ENCODE assay signal across 13 mouse cellular contexts in the genomic region with DNA sequence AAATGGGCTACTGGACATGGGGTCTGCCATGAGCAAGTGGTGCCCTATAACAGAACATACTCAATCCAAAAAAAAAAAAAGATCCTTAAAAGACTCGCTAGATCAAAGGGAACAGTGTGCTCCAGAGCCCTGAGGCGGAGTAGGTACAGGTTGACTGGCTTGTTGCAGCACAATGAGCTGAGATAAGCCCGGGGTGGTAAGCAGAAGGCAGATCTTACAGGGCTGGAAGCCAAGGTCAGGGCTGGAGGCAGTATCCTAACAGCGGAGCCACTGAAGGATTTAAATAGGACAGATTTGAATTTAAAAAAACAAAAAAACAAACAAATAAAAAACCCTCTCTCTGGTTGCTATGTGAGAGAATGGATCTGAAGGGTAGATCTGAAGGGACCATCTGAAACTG. TPM values are rescaled to one million over a fixed set of nuclear protein-coding genes. Genes with fewer than 3 reads are reported as not detected.
DNase-seq lines count a peak whose midpoint lies in the region; ATAC-seq and TF ChIP-seq lines count a peak whose summit lies in the region.
"Had no signal": no experiment of that assay in that cellular context is flagged by ENCODE, and none has a peak within 500 bp of the region (broad histone marks: within the 10 kb centered on the region; RNA-seq: fewer than 3 reads in every experiment).

No protein-coding gene starts in this region.

- no peaks in the 10 kb centered on the region for H3K27me3 ChIP-seq in heart, adult 2 months (ENCODE audit: control insufficient read depth, insufficient read depth, low read length)
- H3K27me3 ChIP-seq in heart, embryonic 11.5 days (ENCODE audit: control insufficient read depth, insufficient read depth, low read length), result no peaks in the 10 kb centered on the region
- H3K27me3 ChIP-seq in heart, embryonic 15.5 days, result no peaks in the 10 kb centered on the region
- H3K27me3 ChIP-seq: forebrain, embryonic 15.5 days had no signal

- H3K36me3 ChIP-seq in heart, adult 2 months (ENCODE audit: control insufficient read depth, insufficient read depth, low read length), result no peaks in the 10 kb centered on the region
- no peaks in the 10 kb centered on the region for H3K36me3 ChIP-seq in heart, embryonic 11.5 days (ENCODE audit: control insufficient read depth, insufficient read depth, low read length)
- H3K36me3 ChIP-seq in heart, embryonic 15.5 days, result no peaks in the 10 kb centered on the region
- H3K36me3 ChIP-seq: forebrain, embryonic 15.5 days had no signal

- H3K27ac ChIP-seq in heart, adult 2 months, result peak overlapping the region; percentile 12; the same call in 1 of the 2 replicates
- no peak overlapping the region for H3K27ac ChIP-seq in heart, embryonic 11.5 days (ENCODE audit: low read depth, low read length)
- H3K27ac ChIP-seq in heart, embryonic 15.5 days, result peak overlapping the region; percentile 58; the same call in 1 of the 2 replicates
- H3K27ac ChIP-seq: forebrain, embryonic 15.5 days had no signal

- TF ChIP-seq POLR2A in heart, adult 2 months (IDR thresholded peaks at IDR 0.05; ENCODE audit: insufficient read depth, low read depth, low read length), result no peak

- no peak for DNase-seq in heart, adult 2 months
- DNase-seq in adrenal gland, postnatal 14 days, result peak; percentile 58
- DNase-seq in adipocyte (ENCODE audit: low spot score), result no peak
- DNase-seq: gastrocnemius, postnatal 36 days; kidney, postnatal 25 days had no signal

- H3K9me3 ChIP-seq in heart, embryonic 11.5 days (replicated peaks; ENCODE audit: control insufficient read depth, low read length), result no peaks in the 10 kb centered on the region
- no peaks in the 10 kb centered on the region for H3K9me3 ChIP-seq in heart, embryonic 15.5 days (replicated peaks)
- H3K9me3 ChIP-seq: forebrain, embryonic 15.5 days had no signal

- TF ChIP-seq CTCF in heart, adult 2 months (IDR thresholded peaks at IDR 0.05), result no peak

- no peak for TF ChIP-seq EP300 in heart, adult 2 months (IDR thresholded peaks at IDR 0.05; ENCODE audit: insufficient read depth, low read depth, low read length)

- H3K9ac ChIP-seq in heart, adult 2 months (ENCODE audit: low read depth, low read length), result no peak overlapping the region
- H3K9ac ChIP-seq in heart, embryonic 11.5 days (ENCODE audit: low read depth, low read length), result no peak overlapping the region
- no peak overlapping the region for H3K9ac ChIP-seq in heart, embryonic 15.5 days
- H3K9ac ChIP-seq: forebrain, embryonic 15.5 days had no signal

- no peak overlapping the region for H3K4me2 ChIP-seq in heart, embryonic 11.5 days
- no peak overlapping the region for H3K4me2 ChIP-seq in heart, embryonic 15.5 days
- H3K4me2 ChIP-seq: forebrain, embryonic 15.5 days; liver, embryonic 11.5 days had no signal

- WGBS in heart, adult 2 months, result 36% methylated on average over 4 of the region's 4 CpGs
- 33% methylated on average over 4 of the region's 4 CpGs for WGBS in heart, embryonic 11.5 days (ENCODE audit: insufficient replicate concordance)
- WGBS in heart, embryonic 15.5 days, result 39% methylated on average over 4 of the region's 4 CpGs

- H3K4me3 ChIP-seq in heart, adult 2 months, result no peak overlapping the region
- H3K4me3 ChIP-seq in heart, embryonic 11.5 days (ENCODE audit: low read depth, low read length), result no peak overlapping the region
- no peak overlapping the region for H3K4me3 ChIP-seq in heart, embryonic 15.5 days
- H3K4me3 ChIP-seq: forebrain, embryonic 15.5 days had no signal

- intact Hi-C loops in heart, adult 2 months (cut with DNase I), result no loop called here

- no peaks in the 10 kb centered on the region for H3K4me1 ChIP-seq in heart, adult 2 months (ENCODE audit: control insufficient read depth, insufficient read depth, low read length)
- no peaks in the 10 kb centered on the region for H3K4me1 ChIP-seq in heart, embryonic 11.5 days (ENCODE audit: control insufficient read depth, insufficient read depth, low read length)
- H3K4me1 ChIP-seq in heart, embryonic 15.5 days (replicated peaks), result 0 out of 2 replicates have a peak, but pooled peaks cover 3% of the 10 kb centered on the region
- H3K4me1 ChIP-seq: forebrain, embryonic 15.5 days had no signal

- H3K79me2 ChIP-seq in heart, adult 2 months (replicated peaks; ENCODE audit: control insufficient read depth, insufficient read depth, low read length), result no peaks in the 10 kb centered on the region

- ATAC-seq in heart, embryonic 11.5 days (replicated peaks; ENCODE audit: insufficient number of reproducible peaks, low FRiP score, low TSS enrichment), result no peak
- no peak for ATAC-seq in heart, embryonic 15.5 days (replicated peaks; ENCODE audit: insufficient number of reproducible peaks, insufficient read depth, low FRiP score, low read depth)
- 0 out of 2 replicates have a peak, but pooled peaks have one; percentile 58 for ATAC-seq in megakaryocyte progenitor cell, adult 5-6 weeks (replicated peaks; ENCODE audit: poor library complexity)
- ATAC-seq in inflammation-experienced regulatory T-cells, adult 6 months, result no peak
- ATAC-seq: CD4-positive, CD25-positive, alpha-beta regulatory T cell, adult 4 months; forebrain, embryonic 15.5 days; midbrain, embryonic 16.5 days had no signal

RNA-seq across cellular contexts. Expression of a gene that starts 17.8 kb away (rescaled TPM):
- total RNA-seq in heart, adult 2 months (2021), result 10 to 100 TPM; 23.1 to 28.9 TPM
- 6.9 and 10.6 TPM in 2 replicates for polyA plus RNA-seq in heart, adult 2 months (2012; rRNA removed)
- 16.7 and 18.8 TPM in 2 replicates for polyA plus RNA-seq in heart, embryonic 11.5 days (2014; fragmentation: Nextera tagmentation; extraction: Ambion mirVana)
- total RNA-seq in adrenal gland, postnatal 14 days (2021), result 52.9 and 56.7 TPM in 2 replicates
- polyA plus RNA-seq in heart, embryonic 15.5 days (2015; fragmentation: Nextera tagmentation; extraction: Ambion mirVana), result 11.3 and 12.8 TPM in 2 replicates
- 11.6 and 12.4 TPM in 2 replicates for total RNA-seq in megakaryocyte progenitor cell, adult 5-6 weeks (2015)
- total RNA-seq in megakaryocyte progenitor cell, adult 5-6 weeks (2017), result 12.7 and 16.1 TPM in 2 replicates
- 10 to 100 TPM; 23.0 to 26.0 (median 24.1) TPM for polyA plus RNA-seq in inflammation-experienced regulatory T-cells, adult 6 months (2017; shearing (Covaris generic))

RNA-seq across cellular contexts. Expression of a gene that starts 58.5 kb away (rescaled TPM):
- 10 to 100 TPM; 10.1 TPM for total RNA-seq in heart, adult 2 months (2021)
- polyA plus RNA-seq in heart, adult 2 months (2012; rRNA removed), result 8.9 and 10.6 TPM in 2 replicates
- 35.2 and 38.9 TPM in 2 replicates for polyA plus RNA-seq in heart, embryonic 11.5 days (2014; fragmentation: Nextera tagmentation; extraction: Ambion mirVana)
- 45.1 and 48.4 TPM in 2 replicates for total RNA-seq in adrenal gland, postnatal 14 days (2021)
- 26.8 and 32.0 TPM in 2 replicates for polyA plus RNA-seq in heart, embryonic 15.5 days (2015; fragmentation: Nextera tagmentation; extraction: Ambion mirVana)
- total RNA-seq in megakaryocyte progenitor cell, adult 5-6 weeks (2015), result 24.3 and 24.6 TPM in 2 replicates
- 44.9 and 63.8 TPM in 2 replicates for total RNA-seq in megakaryocyte progenitor cell, adult 5-6 weeks (2017)
- 10 to 100 TPM; 71.7 to 87.5 (median 71.8) TPM for polyA plus RNA-seq in inflammation-experienced regulatory T-cells, adult 6 months (2017; shearing (Covaris generic))

RNA-seq across cellular contexts. Expression of a gene that starts 58.5 kb away (rescaled TPM):
- total RNA-seq in heart, adult 2 months (2021), result 10 to 100 TPM; 83.9 to 85.4 TPM
- polyA plus RNA-seq in heart, adult 2 months (2012; rRNA removed), result 10.3 and 29.0 TPM in 2 replicates
- polyA plus RNA-seq in heart, embryonic 11.5 days (2014; fragmentation: Nextera tagmentation; extraction: Ambion mirVana), result 81.9 and 84.1 TPM in 2 replicates
- total RNA-seq in adrenal gland, postnatal 14 days (2021), result 128 and 137 TPM in 2 replicates
- polyA plus RNA-seq in heart, embryonic 15.5 days (2015; fragmentation: Nextera tagmentation; extraction: Ambion mirVana), result 53.2 and 57.0 TPM in 2 replicates
- total RNA-seq in megakaryocyte progenitor cell, adult 5-6 weeks (2015), result 111 and 131 TPM in 2 replicates
- 172 and 218 TPM in 2 replicates for total RNA-seq in megakaryocyte progenitor cell, adult 5-6 weeks (2017)
- polyA plus RNA-seq in inflammation-experienced regulatory T-cells, adult 6 months (2017; shearing (Covaris generic)), result 100 to 1,000 TPM in 1 of 3 experiments, 10 to 100 TPM in 2; 80.3 to 114 (median 87.5) TPM
